Mouse (Mus musculus): ENCODE data around the gene Dusp28.

Gene Dusp28

DNA sequence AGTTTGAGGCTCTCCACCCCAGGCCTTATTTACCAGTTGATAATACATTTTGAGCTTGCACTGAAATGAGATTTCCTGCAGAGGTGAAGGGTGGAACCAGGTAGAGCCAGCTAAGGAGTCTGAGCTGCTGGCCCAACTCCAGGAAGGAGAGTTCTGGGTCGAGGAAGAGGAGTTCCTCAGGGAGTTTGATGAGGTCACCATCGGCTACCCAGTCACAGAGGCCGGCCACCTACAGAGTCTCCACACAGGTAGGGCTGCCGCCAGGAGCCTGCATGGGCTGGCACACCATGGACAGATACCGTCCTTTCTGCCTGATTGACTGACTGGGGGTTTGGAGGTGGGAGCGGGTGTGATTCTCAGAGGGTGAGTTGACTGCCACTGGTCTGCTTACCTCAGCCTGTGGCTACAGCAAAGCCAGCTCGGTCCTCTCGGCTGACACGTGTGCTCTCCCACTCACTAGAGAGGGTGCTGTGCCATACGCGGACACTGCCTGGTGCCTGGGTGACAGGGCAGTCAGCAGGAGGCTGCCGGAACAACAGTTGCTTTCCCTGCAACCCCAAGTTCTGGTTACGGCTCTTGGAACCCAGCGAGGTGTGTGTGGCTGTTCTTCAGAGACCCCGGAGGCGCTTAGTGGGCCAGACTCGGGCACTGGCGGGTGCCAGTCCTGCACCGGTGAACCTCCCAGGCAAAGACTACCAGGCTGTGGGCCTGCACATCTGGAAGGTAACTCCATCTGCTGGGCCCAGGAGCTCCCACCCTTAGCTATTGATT is 36.6 kb downstream of the Dusp28 start:
- DNase-seq: no peak

GRCm38 (mm10) chr1:92947966-92948365 is 41.2 kb downstream of the Dusp28 start:
- no peak for DNase-seq

- peak; percentile 33 to 56 for DNase-seq
Observed at GRCm38 (mm10) chr1:92949426-92949825, 42.6 kb downstream of the Dusp28 start.

DNA sequence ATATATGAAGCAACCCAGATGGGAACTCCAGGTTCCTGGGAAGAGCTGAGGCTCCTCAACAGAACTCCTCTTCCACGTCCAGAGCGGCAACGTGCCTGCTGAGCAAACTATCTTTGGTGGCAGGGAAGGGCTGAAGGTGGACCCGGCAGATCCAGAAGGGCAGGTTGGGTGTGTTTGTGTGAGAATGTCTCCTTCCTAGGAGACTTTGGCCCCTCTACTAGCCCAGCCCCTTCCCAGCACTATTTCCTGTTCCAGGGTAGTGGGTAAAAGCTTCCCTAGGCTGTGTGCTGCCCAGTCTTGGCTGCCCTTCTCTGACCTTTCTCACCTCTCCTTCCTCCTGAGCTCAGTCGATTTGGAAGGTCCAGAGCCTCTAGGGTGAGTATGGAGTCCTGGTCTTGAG is 43.8 kb downstream of the Dusp28 start, which contains the start of gene Gpr35:
Gene Gpr35 (plus strand): TSS at position 259 of the 400 bp plus-strand sequence.
- no peak for DNase-seq

DNA sequence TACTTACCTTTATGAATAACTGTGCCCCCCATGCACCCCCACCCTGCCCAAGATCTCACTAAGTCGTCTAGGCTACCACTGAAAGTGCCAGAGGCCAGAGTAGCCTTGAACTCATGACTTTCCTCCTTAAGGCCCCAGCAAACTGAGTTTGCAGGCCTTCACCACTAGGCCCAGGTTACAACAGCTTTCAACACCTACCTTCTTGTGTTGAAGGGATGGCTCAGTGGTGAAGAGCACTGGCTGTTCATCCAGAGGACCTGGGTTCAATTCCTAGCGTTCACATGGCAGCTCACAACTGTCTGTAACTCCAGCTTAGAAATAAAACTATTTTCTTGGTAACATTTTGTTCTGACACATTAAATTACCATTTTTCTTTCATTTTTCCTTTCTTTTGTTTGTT is 46.9 kb downstream of the Dusp28 start:
- DNase-seq: no peak

- peak; percentile 80 to 83 for DNase-seq
Observed at GRCm38 (mm10) chr1:92956571-92957335, 50.0 kb downstream of the Dusp28 start.
